ENCODE assay signal across 16 mouse cellular contexts in the genomic region with DNA sequence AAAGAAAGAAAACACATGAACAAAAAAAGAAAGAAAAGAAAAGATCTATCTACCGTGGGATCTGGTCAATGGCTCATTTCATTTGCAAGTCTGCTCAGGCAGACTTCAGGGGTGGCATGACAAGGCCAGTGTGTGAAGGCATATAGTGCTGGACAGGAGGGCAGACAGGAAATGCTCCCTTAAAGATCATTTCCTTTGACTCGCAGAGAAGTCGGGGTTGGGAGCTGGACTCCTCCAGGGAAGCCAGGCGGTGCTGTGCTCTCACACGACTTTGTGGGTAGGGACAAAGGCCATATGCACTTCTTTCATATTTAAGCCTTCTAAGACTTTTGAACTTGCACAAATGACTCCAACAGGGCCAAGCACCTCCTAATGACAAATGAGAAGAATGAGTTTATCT. TPM values are rescaled to one million over a fixed set of nuclear protein-coding genes. Genes with fewer than 3 reads are reported as not detected.
"Had no signal": no experiment of that assay in that cellular context is flagged by ENCODE, and none has a peak within 500 bp of the region (broad histone marks: within the 10 kb centered on the region; RNA-seq: fewer than 3 reads in every experiment).

No protein-coding gene starts in this region.

- H3K9me3 ChIP-seq: intestine, embryonic 15.5 days; midbrain, embryonic 13.5 days; neural tube, embryonic 13.5 days had no signal

- H3K4me2 ChIP-seq: intestine, embryonic 15.5 days; midbrain, embryonic 13.5 days; neural tube, embryonic 13.5 days had no signal

- H3K36me3 ChIP-seq: intestine, embryonic 15.5 days; midbrain, embryonic 13.5 days; neural tube, embryonic 13.5 days had no signal

- H3K9ac ChIP-seq: intestine, embryonic 15.5 days; liver, embryonic 14.5 days; midbrain, embryonic 13.5 days; neural tube, embryonic 13.5 days had no signal

- DNase-seq: kidney, adult 2 months; kidney, postnatal 14 days; kidney, postnatal 4 days; layer of hippocampus, postnatal 36 days; lung, adult 18-20 months; lung, postnatal 14 days; retina, postnatal 1 day; thymus, adult 18-20 months; thymus, postnatal 36 days had no signal

- ATAC-seq: intestine, embryonic 15.5 days; midbrain, embryonic 13.5 days had no signal

- H3K4me3 ChIP-seq: intestine, embryonic 15.5 days; left cerebral cortex, adult 2 months; midbrain, embryonic 13.5 days; myocyte; neural tube, embryonic 13.5 days had no signal

- H3K27ac ChIP-seq: intestine, embryonic 15.5 days; liver, embryonic 14.5 days; macrophage; midbrain, embryonic 13.5 days had no signal

RNA-seq across cellular contexts. Expression of gene Foxc1, which starts 16.9 kb away (rescaled TPM):
- polyA plus RNA-seq: macrophage had no signal
